Mouse (Mus musculus) fat pad, adult 2 months (tissue): Measurements from ENCODE around the gene Gm49721.
"Not testable (repeated sequence)": the region's sequence is repeated elsewhere in the genome, so short reads cannot be mapped to it uniquely, and the experiment has no call there.

Experiments used
- DNase-seq: peaks from one replicate; pipeline ENCODE4 v3.0.0-alpha.2; 2011; ENCODE audit warnings: low read depth, low spot score; ENCODE audit errors: extremely low read depth

Gene Gm49721

GRCm38 (mm10) chr17:6978287-6979248 lies at the start of gene Gm49721:
Gene Gm49721 (plus strand): TSS chr17:6978904.
- not testable (repeated sequence) for DNase-seq

- DNase-seq = not testable (repeated sequence)
These were observed 47.1 kb upstream of the Gm49721 start for GRCm38 (mm10) chr17:6931625-6932024.

- DNase-seq = not testable (repeated sequence)
These were observed 36.1 kb upstream of the Gm49721 start for GRCm38 (mm10) chr17:6942560-6942959.

GRCm38 (mm10) chr17:6947637-6947983 lies 31.1 kb upstream of the Gm49721 start:
- DNase-seq = not testable (repeated sequence)

GRCm38 (mm10) chr17:6947984-6948768 lies 30.5 kb upstream of the Gm49721 start, which contains the start of gene Rsph3b:
Gene Rsph3b (minus strand): TSS chr17:6948682.
- DNase-seq = not testable (repeated sequence)

GRCm38 (mm10) chr17:6948769-6949228 lies 29.9 kb upstream of the Gm49721 start:
- DNase-seq = not testable (repeated sequence)

- DNase-seq = not testable (repeated sequence)
These were observed 19.8 kb upstream of the Gm49721 start for GRCm38 (mm10) chr17:6958881-6959280.

- DNase-seq = not testable (repeated sequence)
These were observed 19.0 kb upstream of the Gm49721 start for GRCm38 (mm10) chr17:6959543-6960259.

GRCm38 (mm10) chr17:6960349-6960748 lies 18.4 kb upstream of the Gm49721 start:
- DNase-seq = not testable (repeated sequence)

GRCm38 (mm10) chr17:6960776-6961175 lies 17.9 kb upstream of the Gm49721 start, which contains the start of gene Tagap1:
Gene Tagap1 (minus strand): TSS chr17:6961156.
- not testable (repeated sequence) for DNase-seq

- DNase-seq = not testable (repeated sequence)
These were observed 17.3 kb upstream of the Gm49721 start for GRCm38 (mm10) chr17:6961181-6962000.

GRCm38 (mm10) chr17:6962339-6962738 lies 16.4 kb upstream of the Gm49721 start:
- DNase-seq = not testable (repeated sequence)

- not testable (repeated sequence) for DNase-seq
These were observed 15.8 kb upstream of the Gm49721 start for GRCm38 (mm10) chr17:6962936-6963335.

GRCm38 (mm10) chr17:6965364-6965763 lies 13.3 kb upstream of the Gm49721 start:
- DNase-seq = not testable (repeated sequence)

- DNase-seq = not testable (repeated sequence)
These were observed 11.0 kb upstream of the Gm49721 start for GRCm38 (mm10) chr17:6967673-6968072.

- DNase-seq = not testable (repeated sequence)
These were observed 8.4 kb upstream of the Gm49721 start, which contains the start of gene Rnaset2b for GRCm38 (mm10) chr17:6970334-6970733. Gene Rnaset2b (plus strand): TSS chr17:6970634.

GRCm38 (mm10) chr17:6971238-6971637 lies 7.5 kb upstream of the Gm49721 start:
- DNase-seq = not testable (repeated sequence)

GRCm38 (mm10) chr17:6972836-6973396 lies 5.8 kb upstream of the Gm49721 start:
- not testable (repeated sequence) for DNase-seq

- DNase-seq = not testable (repeated sequence)
These were observed 3.7 kb upstream of the Gm49721 start for GRCm38 (mm10) chr17:6974985-6975384.
